Mouse (Mus musculus): ENCODE measurements around the gene Lrrc74a.

GRCm38 (mm10) chr12:86802899-86803298 is 68.7 kb downstream of the Lrrc74a start:
- TF ChIP-seq EP300 (IDR thresholded peaks at IDR 0.05; ENCODE audit: low read depth) (no peak), CTCF (IDR thresholded peaks at IDR 0.05; ENCODE audit: low read depth) (no peak)
